Mouse (Mus musculus): ENCODE results near the gene Defb35. TPM values are rescaled to one million over a fixed set of nuclear protein-coding genes. Genes with fewer than 3 reads are reported as not detected.
A peak's percentile ranks its signal among the peaks of the same experiment; 100 is the strongest.
"Not testable (repeated sequence)": the region's sequence is repeated elsewhere in the genome, so short reads cannot be mapped to it uniquely, and the experiment has no call there.

Gene Defb35
- polyA plus RNA-seq (2016; fragmentation: Nextera tagmentation; extraction: Ambion mirVana): not detected in 2 replicates

DNA sequence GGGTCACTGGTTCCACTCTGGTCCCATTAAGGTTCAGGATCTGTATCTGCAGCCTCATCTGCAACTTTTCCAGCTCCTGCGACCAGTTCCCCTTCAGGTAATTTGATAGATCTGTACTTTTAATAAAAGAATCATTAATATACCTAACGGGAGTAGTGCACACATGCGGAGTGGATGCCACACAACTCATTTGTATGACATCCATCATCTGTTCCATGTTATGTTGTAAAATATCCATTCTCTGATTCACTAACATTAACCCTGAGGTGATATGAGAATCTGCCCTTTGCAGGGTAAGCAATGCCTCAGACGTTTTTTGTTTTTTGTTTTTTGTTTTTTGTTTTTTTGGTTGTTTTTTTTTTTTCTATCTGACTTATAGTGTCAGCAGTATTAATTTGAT lies at the start of gene Defb35:
Defb35 (plus strand) TSS at position 301 of the 400 bp plus-strand sequence.
- not testable (repeated sequence) for H3K36me3 ChIP-seq; H3K27ac ChIP-seq; H3K4me3 ChIP-seq; DNase-seq (ENCODE audit: low spot score); H3K9me3 ChIP-seq (replicated peaks); H3K27me3 ChIP-seq (ENCODE audit: low read depth, poor library complexity, severe bottlenecking); H3K4me1 ChIP-seq
- 89% methylated on average over 4 of the region's 4 CpGs for WGBS

DNA sequence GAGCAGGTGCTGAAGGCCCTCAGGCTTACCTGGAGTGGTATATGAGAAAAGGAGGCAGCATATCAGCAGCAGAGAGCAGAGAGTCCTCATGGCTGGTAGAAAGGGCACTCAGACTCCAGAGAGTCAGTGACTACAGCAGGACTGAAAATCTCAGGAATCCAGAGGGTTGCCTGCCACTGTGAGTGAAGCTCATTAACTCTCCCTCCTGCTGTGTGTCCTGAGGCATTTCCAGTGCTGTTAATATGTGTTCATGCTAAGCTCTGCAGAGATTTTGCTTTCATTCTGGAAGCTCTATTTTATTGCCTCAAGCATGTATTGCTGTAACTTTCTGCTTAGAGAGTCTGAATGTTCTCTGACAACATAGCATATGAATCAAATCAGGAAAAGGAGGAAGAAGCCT lies 31.9 kb upstream of the Defb35 start, which contains the start of gene Defb11:
Defb11 (minus strand) TSS at position 123 of the 400 bp plus-strand sequence.
- H3K27me3 ChIP-seq (ENCODE audit: low read depth, poor library complexity, severe bottlenecking); H3K4me3 ChIP-seq; H3K27ac ChIP-seq; H3K9me3 ChIP-seq (replicated peaks); H3K4me1 ChIP-seq; H3K36me3 ChIP-seq: not testable (repeated sequence)
- DNase-seq (ENCODE audit: low spot score): peak; percentile 33

DNA sequence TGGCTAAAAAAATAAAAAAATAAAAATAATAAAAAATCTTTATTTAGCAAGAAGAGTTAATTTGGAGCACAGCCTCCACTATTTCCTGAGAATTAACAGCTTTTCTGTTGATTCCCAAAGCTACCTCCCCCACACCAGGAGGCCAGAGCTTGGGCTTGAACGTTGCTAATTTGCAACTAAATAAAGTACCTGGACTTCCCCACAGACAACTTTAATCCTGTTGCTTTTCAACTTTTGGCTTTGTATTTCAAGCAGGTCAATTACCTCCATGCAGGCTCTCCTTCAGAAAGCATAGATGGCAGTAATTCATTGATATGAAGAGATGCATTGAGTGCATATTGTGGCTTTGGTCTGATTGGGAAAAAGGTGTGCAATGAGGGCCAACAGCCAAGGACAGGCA lies 26.2 kb upstream of the Defb35 start:
- no peak for DNase-seq (ENCODE audit: low spot score)
- H3K4me3 ChIP-seq: no peak overlapping the region
- no peak overlapping the region for H3K27ac ChIP-seq
- no peaks in the 10 kb centered on the region for H3K36me3 ChIP-seq
- WGBS: 24% methylated on average over 1 of the region's 1 CpGs
- peaks cover under 1% of the 10 kb centered on the region; the same call in 1 of the 2 replicates for H3K4me1 ChIP-seq
- H3K9me3 ChIP-seq (replicated peaks): no peaks in the 10 kb centered on the region
- no peaks in the 10 kb centered on the region for H3K27me3 ChIP-seq (ENCODE audit: low read depth, poor library complexity, severe bottlenecking)

DNA sequence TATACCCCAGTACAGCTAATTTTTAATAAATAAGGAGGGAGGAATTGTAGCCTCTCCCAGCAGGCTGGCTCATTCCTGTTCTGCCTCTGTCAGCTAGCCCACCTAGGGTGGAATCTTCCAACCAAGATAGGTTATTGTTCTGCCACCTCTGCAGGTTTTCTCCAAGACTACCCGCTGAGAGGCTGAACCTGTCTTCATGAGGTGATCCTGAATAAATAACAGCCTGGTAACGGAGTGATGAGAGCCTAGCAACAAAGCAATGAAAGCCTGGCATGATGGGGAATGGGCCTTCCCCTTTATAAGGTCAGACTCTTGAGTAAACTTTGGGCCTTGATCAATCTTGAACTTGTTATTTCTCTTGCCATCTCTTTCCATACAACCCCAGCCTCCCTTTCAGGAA lies 25.6 kb upstream of the Defb35 start:
- 31% methylated on average over 2 of the region's 2 CpGs for WGBS
- H3K36me3 ChIP-seq: no peaks in the 10 kb centered on the region
- no peaks in the 10 kb centered on the region for H3K4me1 ChIP-seq
- no peaks in the 10 kb centered on the region for H3K27me3 ChIP-seq (ENCODE audit: low read depth, poor library complexity, severe bottlenecking)
- DNase-seq (ENCODE audit: low spot score): no peak
- H3K27ac ChIP-seq: no peak overlapping the region
- H3K4me3 ChIP-seq: no peak overlapping the region
- H3K9me3 ChIP-seq (replicated peaks): no peaks in the 10 kb centered on the region

DNA sequence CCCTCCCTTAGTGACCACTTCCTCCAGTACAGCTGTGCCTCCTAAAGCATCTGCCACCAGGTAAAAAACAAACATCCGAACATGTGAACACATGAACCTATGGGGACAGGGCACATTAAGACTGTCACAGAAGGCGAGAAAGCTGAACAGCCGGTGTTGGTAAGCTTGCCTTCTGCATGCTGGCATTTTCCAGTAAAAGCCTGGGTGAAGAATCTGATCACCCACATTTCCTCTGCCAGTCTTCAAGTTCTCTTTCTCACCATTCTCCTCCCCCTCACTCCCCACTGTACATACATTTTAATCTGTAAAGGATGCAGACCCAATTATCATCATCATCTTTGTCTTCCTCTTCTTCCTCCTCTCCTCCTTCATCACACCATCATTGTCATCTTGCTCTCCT lies 22.5 kb upstream of the Defb35 start:
- DNase-seq (ENCODE audit: low spot score): no peak
- no peaks in the 10 kb centered on the region for H3K4me1 ChIP-seq
- H3K27ac ChIP-seq: no peak overlapping the region
- H3K27me3 ChIP-seq (ENCODE audit: low read depth, poor library complexity, severe bottlenecking): no peaks in the 10 kb centered on the region
- no peaks in the 10 kb centered on the region for H3K9me3 ChIP-seq (replicated peaks)
- 92% methylated on average over 3 of the region's 3 CpGs for WGBS
- no peak overlapping the region for H3K4me3 ChIP-seq
- H3K36me3 ChIP-seq: no peaks in the 10 kb centered on the region

DNA sequence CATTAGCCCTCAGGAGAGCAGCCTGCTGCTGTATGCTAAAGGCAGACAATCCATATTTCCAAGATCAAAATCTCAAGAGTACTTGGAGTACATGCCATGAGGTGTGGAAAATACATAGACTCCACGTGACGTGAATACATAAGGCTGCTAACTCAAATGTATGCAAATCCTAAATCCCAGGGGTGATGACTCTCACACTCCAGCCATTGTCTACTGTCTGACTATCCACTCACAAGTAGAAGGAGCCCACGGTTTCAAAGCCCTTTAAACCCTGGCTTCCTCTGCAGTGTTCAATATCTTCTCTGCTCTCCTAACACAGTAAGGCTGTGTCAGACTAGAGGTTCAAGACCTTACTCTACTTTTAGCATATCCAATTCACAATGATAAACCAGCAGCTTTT lies 7.4 kb upstream of the Defb35 start:
- WGBS: 88% methylated on average over 3 of the region's 3 CpGs
- H3K4me3 ChIP-seq; H3K9me3 ChIP-seq (replicated peaks); H3K36me3 ChIP-seq; H3K27ac ChIP-seq; H3K27me3 ChIP-seq (ENCODE audit: low read depth, poor library complexity, severe bottlenecking); H3K4me1 ChIP-seq; DNase-seq (ENCODE audit: low spot score): not testable (repeated sequence)

DNA sequence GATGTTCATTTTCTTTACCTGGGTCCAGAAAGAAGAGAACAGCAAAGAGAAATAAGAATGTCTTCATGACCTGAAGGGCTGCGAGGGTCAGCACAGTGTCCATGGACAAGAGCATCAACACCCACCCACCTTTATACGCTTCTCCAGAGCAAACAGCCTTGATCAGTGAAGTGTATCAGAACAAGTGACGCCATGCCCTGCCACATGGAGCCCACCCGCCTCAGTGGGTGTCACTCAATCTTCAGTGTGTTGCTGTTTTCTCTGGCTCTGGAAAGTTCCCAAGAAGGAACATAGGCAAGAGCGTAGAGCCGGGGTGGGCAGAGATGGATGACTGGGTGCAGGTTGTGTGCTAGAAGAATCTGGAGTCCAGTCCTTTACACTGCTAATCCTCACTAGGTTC lies 5.5 kb upstream of the Defb35 start, which contains the start of gene Defb15:
Defb15 (minus strand) TSS at position 101 of the 400 bp plus-strand sequence.
- Histone ChIP-seq H3K27me3 (ENCODE audit: low read depth, poor library complexity, severe bottlenecking) (no peaks in the 10 kb centered on the region), H3K27ac (no peak within 1 kb of the TSS), H3K4me3 (no peak within 1 kb of the TSS), H3K36me3 (no peaks in the 10 kb centered on the region), H3K4me1 (no peaks in the 10 kb centered on the region), H3K9me3 (replicated peaks) (no peaks in the 10 kb centered on the region)
- 95% methylated on average over 6 of the region's 6 CpGs for WGBS
- no peak for DNase-seq (ENCODE audit: low spot score)

DNA sequence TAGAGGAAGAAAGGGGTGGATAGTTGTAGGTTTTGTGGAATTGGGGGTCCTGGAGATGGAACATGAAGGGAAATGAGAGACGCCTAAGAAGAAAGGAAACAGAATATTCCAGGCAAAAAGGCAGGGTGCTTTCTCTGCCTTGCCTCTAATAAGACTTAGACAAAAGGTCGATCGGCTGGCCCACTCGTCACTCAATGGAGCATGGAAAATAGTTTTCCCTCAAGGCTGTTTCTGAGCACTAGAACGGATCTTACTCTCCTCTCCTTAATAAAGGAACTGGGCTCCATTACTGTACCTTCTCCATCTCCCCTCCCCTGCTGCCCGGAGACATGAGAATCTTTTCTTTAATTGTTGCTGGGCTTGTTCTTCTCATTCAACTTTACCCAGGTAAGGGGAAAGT lies 8.3 kb downstream of the Defb35 start, which contains the start of gene Defb13:
Defb13 (plus strand) TSS at position 301 of the 400 bp plus-strand sequence.
- Histone ChIP-seq H3K4me3 (no peak within 1 kb of the TSS), H3K27ac (no peak within 1 kb of the TSS), H3K36me3 (no peaks in the 10 kb centered on the region), H3K27me3 (ENCODE audit: low read depth, poor library complexity, severe bottlenecking) (no peaks in the 10 kb centered on the region), H3K9me3 (replicated peaks) (no peaks in the 10 kb centered on the region), H3K4me1 (no peaks in the 10 kb centered on the region)
- 92% methylated on average over 6 of the region's 6 CpGs for WGBS
- no peak for DNase-seq (ENCODE audit: low spot score)

DNA sequence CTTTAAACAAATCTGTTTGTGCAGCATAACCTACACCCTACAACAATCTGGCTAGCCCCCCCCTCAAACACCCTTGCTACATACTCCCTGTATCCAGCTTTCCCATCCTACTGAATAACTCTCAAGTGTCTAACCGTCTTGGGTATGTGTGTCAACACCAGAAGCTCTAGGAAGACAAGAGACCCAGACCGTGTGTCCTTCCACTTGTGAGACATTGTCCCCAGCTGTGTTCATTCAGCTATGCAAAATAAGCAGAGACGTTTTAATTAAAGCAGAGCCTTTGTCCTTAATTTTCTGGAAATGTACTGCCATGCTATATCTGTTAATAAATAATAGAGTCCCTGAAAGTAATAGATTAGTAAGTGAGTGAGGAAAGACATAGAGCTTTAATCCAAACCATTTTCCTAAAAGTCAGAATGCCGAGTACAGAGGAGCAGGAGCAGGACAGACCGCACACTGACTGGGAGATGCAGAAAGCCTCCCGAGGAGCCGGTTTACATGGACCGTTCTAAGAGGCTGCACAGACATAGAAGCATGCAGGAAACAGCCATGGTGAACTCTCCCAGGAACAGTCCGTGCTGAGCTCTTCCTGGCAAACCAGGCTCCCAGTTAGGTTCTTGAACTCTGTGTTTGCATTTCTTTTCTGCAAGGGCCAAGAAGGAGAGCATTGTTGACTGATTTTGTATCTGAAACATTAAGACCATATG lies 9.3 kb downstream of the Defb35 start:
- 88% methylated on average over 9 of the region's 9 CpGs for WGBS
- no peaks in the 10 kb centered on the region for H3K36me3 ChIP-seq
- H3K9me3 ChIP-seq (replicated peaks): no peaks in the 10 kb centered on the region
- no peak for DNase-seq (ENCODE audit: low spot score)
- no peaks in the 10 kb centered on the region for H3K27me3 ChIP-seq (ENCODE audit: low read depth, poor library complexity, severe bottlenecking)
- H3K4me3 ChIP-seq: no peak overlapping the region
- H3K27ac ChIP-seq: no peak overlapping the region
- no peaks in the 10 kb centered on the region for H3K4me1 ChIP-seq

DNA sequence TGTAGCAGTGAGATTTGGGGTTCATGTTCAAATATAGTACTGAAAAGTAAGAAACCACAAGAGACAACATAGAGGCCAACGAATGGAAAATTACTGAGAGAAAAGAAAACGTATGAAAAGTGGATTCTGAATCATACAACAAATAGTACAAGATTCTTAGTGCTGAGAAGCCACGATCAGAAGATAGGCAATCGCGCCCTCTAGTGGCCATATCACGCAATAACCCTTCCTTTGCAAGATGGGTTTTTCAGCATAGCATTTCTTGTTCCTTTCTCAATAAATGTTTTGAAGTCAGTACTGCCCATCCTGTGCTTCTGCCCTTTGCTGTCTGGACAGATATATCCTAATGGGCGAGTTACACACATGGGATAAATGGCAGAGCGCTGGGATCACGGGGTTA lies 17.2 kb downstream of the Defb35 start:
- H3K36me3 ChIP-seq: no peaks in the 10 kb centered on the region
- 7% methylated on average over 9 of the region's 9 CpGs for WGBS

DNA sequence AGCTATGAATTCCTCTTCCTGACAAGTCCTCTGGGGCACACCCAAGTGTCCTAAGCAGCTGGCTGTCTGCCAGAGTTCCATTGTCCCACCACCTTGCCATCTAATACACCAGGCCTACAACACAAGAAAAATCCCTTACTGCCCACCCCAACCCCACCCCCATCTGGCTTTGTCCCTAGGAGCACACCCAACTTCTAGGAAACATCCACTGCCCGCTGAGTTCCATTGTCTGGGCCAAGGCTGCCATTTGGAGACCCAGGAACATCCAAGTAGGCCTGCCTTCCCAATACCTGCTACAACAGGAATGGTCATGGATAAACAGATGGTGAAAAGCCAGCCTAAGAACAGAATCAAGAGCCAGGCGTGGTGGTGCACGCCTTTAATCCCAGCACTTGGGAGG lies 18.2 kb downstream of the Defb35 start:
- DNase-seq (ENCODE audit: low spot score): no peak
- H3K9me3 ChIP-seq (replicated peaks): no peaks in the 10 kb centered on the region
- H3K36me3 ChIP-seq: no peaks in the 10 kb centered on the region
- 87% methylated on average over 3 of the region's 3 CpGs for WGBS
- H3K4me1 ChIP-seq: no peaks in the 10 kb centered on the region
- no peak overlapping the region for H3K27ac ChIP-seq
- no peak overlapping the region for H3K4me3 ChIP-seq
- no peaks in the 10 kb centered on the region for H3K27me3 ChIP-seq (ENCODE audit: low read depth, poor library complexity, severe bottlenecking)

More for the DNA sequence above, 17.2 kb downstream of the Defb35 start:
- no peaks in the 10 kb centered on the region for H3K4me1 ChIP-seq
- H3K4me3 ChIP-seq: no peak overlapping the region
- H3K9me3 ChIP-seq (replicated peaks): no peaks in the 10 kb centered on the region
- H3K27me3 ChIP-seq (ENCODE audit: low read depth, poor library complexity, severe bottlenecking): no peaks in the 10 kb centered on the region
- H3K27ac ChIP-seq: no peak overlapping the region
- peak; percentile 67 for DNase-seq (ENCODE audit: low spot score)

DNA sequence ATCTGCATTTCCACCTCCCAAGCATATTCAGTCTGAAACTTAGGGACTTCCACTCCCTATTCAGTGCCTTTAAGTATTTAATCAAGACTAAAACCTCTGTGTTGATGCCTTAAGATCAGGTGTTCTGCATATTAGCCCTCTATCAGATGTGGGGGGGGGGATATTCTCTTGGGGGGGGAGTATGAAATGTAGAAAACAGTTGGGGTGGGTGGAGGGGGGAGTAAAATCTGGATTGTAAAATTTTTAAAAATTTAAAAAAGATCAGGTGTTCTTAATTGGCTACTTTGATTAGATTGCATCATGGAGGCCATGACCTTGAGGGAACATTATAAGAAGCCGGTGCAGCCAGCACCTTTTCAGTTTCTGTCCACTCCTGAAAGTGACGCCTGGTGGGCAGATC lies 20.3 kb downstream of the Defb35 start, which contains the start of gene Fam90a1a:
Fam90a1a (plus strand) TSS at position 301 of the 400 bp plus-strand sequence.
- WGBS: 89% methylated on average over 2 of the region's 2 CpGs
- Histone ChIP-seq H3K4me3 (no peak within 1 kb of the TSS), H3K9me3 (replicated peaks) (no peaks in the 10 kb centered on the region), H3K27ac (no peak within 1 kb of the TSS), H3K36me3 (no peaks in the 10 kb centered on the region), H3K4me1 (no peaks in the 10 kb centered on the region), H3K27me3 (ENCODE audit: low read depth, poor library complexity, severe bottlenecking) (no peaks in the 10 kb centered on the region)
- no peak for DNase-seq (ENCODE audit: low spot score)

DNA sequence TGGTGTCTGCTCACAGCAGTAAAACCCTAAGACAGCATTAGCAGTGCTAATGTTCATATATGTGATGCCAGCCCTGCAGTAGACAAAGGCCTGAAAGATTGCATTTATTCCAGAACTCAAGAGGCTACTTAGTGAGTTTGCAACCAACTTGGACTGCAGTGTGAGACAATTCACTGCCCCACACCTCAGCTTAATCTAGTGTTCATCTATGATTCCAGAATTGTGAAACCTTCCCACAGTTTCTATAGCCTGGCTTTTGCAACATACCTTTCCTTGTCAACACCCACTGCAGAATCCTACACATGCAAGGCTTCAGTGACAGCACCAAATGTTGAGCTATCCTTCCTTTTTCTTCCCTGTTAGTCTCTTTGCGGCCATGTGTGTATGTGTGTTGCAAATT lies 28.5 kb downstream of the Defb35 start:
- Histone ChIP-seq H3K27ac (no peak overlapping the region), H3K4me1 (no peaks in the 10 kb centered on the region), H3K4me3 (no peak overlapping the region), H3K36me3 (no peaks in the 10 kb centered on the region), H3K27me3 (ENCODE audit: low read depth, poor library complexity, severe bottlenecking) (no peaks in the 10 kb centered on the region), H3K9me3 (replicated peaks) (no peaks in the 10 kb centered on the region)
- WGBS: 87% methylated on average over 1 of the region's 1 CpGs
- no peak for DNase-seq (ENCODE audit: low spot score)

DNA sequence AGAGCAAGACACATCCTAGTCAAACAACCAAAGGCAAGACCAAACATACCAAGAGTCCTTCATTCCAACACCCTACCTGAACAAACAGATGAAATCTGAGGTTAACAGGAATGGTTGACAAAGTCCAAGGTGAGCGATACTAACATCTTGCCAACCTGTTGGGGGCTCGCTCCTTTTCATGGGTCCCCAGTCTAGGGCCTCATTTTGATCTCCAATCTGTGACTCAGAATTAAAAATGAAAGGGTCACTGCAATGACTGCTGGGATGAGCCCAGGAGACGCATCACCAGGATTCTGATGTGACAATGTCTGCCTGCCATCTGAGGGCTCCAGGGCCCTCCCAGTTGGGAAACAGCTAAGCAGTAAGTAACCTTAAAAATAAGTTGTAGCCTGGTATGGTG lies 31.3 kb downstream of the Defb35 start, which contains the start of gene Ccdc70:
Ccdc70 (plus strand) TSS at position 301 of the 400 bp plus-strand sequence.
- H3K27me3 ChIP-seq (ENCODE audit: low read depth, poor library complexity, severe bottlenecking): no peaks in the 10 kb centered on the region
- 92% methylated on average over 3 of the region's 3 CpGs for WGBS
- no peaks in the 10 kb centered on the region for H3K9me3 ChIP-seq (replicated peaks)
- H3K36me3 ChIP-seq: no peaks in the 10 kb centered on the region
- no peaks in the 10 kb centered on the region for H3K4me1 ChIP-seq
- DNase-seq (ENCODE audit: low spot score): no peak
- no peak within 1 kb of the TSS for H3K27ac ChIP-seq
- no peak within 1 kb of the TSS for H3K4me3 ChIP-seq

Measured in limb, embryonic 10.5 days (tissue).